11 mouse cellular contexts compared by ENCODE assay signal in genomic region chr7:108814593-108815215, GRCm38 (mm10). TPM values are rescaled to one million over a fixed set of nuclear protein-coding genes. Genes with fewer than 3 reads are reported as not detected.
A peak's percentile ranks its signal among the peaks of the same experiment; 100 is the strongest.
DNase-seq lines count a peak whose midpoint lies in the region; ATAC-seq and TF ChIP-seq lines count a peak whose summit lies in the region.
"Not testable (repeated sequence)": the region's sequence is repeated elsewhere in the genome, so short reads cannot be mapped to it uniquely, and the experiment has no call there.
"Had no signal": no experiment of that assay in that cellular context is flagged by ENCODE, and none has a peak within 500 bp of the region (broad histone marks: within the 10 kb centered on the region; RNA-seq: fewer than 3 reads in every experiment).

No protein-coding gene starts in this region.

- H3K27ac ChIP-seq in left cerebral cortex, adult 2 months = not testable (repeated sequence)

- DNase-seq in cerebellum, postnatal 14 days = peak; percentile 44 to 47
- peak; percentile 68 for DNase-seq in forelimb bud, embryonic 11.5 days (ENCODE audit: low read depth, low spot score)
- DNase-seq in induced T-regulatory cell, adult 2 months (ENCODE audit: low read depth) = peak; percentile 46
- DNase-seq in left cerebral cortex, adult 2 months (ENCODE audit: extremely low spot score in 1 of 2, low spot score in 2 of 2) = peak in 1 of 2 experiments; percentile 8
- peak; percentile 28 for DNase-seq in retina, postnatal 7 days (ENCODE audit: low read depth, low spot score)

- TF ChIP-seq CTCF in left cerebral cortex, adult 2 months (IDR thresholded peaks at IDR 0.05) = peak; percentile 75

- intact Hi-C loops in left cerebral cortex, adult 2 months (cut with DNase I) = loop anchor here (1.0 kb wide), 2 partner anchors 120 to 214 kb away; partner anchors contain the start of gene Eif3f

- peak; percentile 68 for ATAC-seq in activated CD4-positive, CD25-positive, alpha-beta regulatory T cell, adult 4 months
- ATAC-seq in megakaryocyte progenitor cell, adult 5-6 weeks (replicated peaks; ENCODE audit: poor library complexity) = peak; percentile 90

- not testable (repeated sequence) for H3K4me3 ChIP-seq in left cerebral cortex, adult 2 months

RNA-seq across cellular contexts. Expression of gene Olfr514, which starts 11.1 kb away (rescaled TPM):
- not detected for polyA plus RNA-seq in activated CD4-positive, CD25-positive, alpha-beta regulatory T cell, adult 4 months (2017; shearing (Covaris generic))
- total RNA-seq in left cerebral cortex, adult 2 months (2021) = not detected
- not detected in 2 replicates for total RNA-seq in megakaryocyte progenitor cell, adult 5-6 weeks (2015)
- not detected in 2 replicates for total RNA-seq in megakaryocyte progenitor cell, adult 5-6 weeks (2017)
- polyA plus RNA-seq: hindbrain, embryonic 13.5 days; limb, embryonic 15.5 days; neural tube, embryonic 13.5 days; testis, adult 2 months had no signal

RNA-seq across cellular contexts. Expression of gene Olfr516, which starts 35.6 kb away (rescaled TPM):
- polyA plus RNA-seq in activated CD4-positive, CD25-positive, alpha-beta regulatory T cell, adult 4 months (2017; shearing (Covaris generic)) = not detected
- total RNA-seq in left cerebral cortex, adult 2 months (2021) = not detected
- not detected in 2 replicates for total RNA-seq in megakaryocyte progenitor cell, adult 5-6 weeks (2015)
- total RNA-seq in megakaryocyte progenitor cell, adult 5-6 weeks (2017) = not detected in 2 replicates
- polyA plus RNA-seq: hindbrain, embryonic 13.5 days; limb, embryonic 15.5 days; neural tube, embryonic 13.5 days; testis, adult 2 months had no signal

RNA-seq across cellular contexts. Expression of gene Olfr517, which starts 57.5 kb away (rescaled TPM):
- polyA plus RNA-seq in activated CD4-positive, CD25-positive, alpha-beta regulatory T cell, adult 4 months (2017; shearing (Covaris generic)) = not detected
- total RNA-seq in left cerebral cortex, adult 2 months (2021) = not detected
- not detected in 2 replicates for total RNA-seq in megakaryocyte progenitor cell, adult 5-6 weeks (2015)
- not detected in 2 replicates for total RNA-seq in megakaryocyte progenitor cell, adult 5-6 weeks (2017)
- polyA plus RNA-seq: hindbrain, embryonic 13.5 days; limb, embryonic 15.5 days; neural tube, embryonic 13.5 days; testis, adult 2 months had no signal
